Mouse (Mus musculus): ENCODE results near the gene Pdzd2. TPM values are rescaled to one million over a fixed set of nuclear protein-coding genes. Genes with fewer than 3 reads are reported as not detected.

The Pdzd2 gene
- polyA plus RNA-seq, 1 experiment from 2014 or later, result 14.5 TPM

DNA sequence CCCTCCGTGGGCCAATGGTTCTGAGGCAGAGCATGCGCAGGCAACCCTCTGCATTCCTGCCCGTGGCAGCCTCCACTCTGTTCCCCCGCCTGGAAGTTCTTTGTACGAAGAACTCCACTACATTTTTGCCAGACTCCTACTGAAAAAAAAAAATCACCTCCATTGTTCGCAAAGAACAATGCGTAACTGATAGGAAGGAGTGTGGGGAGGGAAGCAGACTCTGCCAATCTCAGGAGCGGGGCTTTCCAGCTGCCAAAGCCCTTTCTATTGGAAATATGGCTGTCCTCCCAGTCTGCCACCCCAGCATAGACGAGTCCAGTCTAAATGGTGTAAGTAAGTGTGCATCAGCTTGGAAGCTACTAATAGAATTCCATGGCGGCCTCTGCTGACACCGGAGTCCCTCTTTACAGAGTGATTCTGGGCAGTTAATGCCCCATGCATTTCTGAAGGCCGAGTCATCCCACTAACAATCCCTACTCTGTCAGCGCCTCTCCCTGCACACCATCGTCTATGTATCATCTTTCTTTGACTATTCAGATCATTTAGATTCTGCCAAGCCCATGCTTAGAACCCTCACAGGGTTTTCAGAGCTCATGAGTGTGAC, 221.3 kb downstream of the Pdzd2 start:
- H3K9me3 ChIP-seq, result 0 out of 2 replicates have a peak, but pooled peaks cover 4% of the 10 kb centered on the region
- H3K4me3 ChIP-seq, result no peak overlapping the region
- no peak overlapping the region; the same call in 1 of the 2 replicates for H3K4me2 ChIP-seq
- no peak overlapping the region for H3K9ac ChIP-seq
- peaks cover 4% of the 10 kb centered on the region for H3K36me3 ChIP-seq
- ATAC-seq (ENCODE audit: extremely low read depth, insufficient number of reproducible peaks, low FRiP score, low TSS enrichment), result no peak
- peaks cover 44% of the 10 kb centered on the region for H3K4me1 ChIP-seq
- 40% methylated on average over 14 of the region's 14 CpGs for WGBS
- H3K27ac ChIP-seq (replicated peaks), result peak overlapping the region; percentile 21
- no peaks in the 10 kb centered on the region for H3K27me3 ChIP-seq (replicated peaks)

DNA sequence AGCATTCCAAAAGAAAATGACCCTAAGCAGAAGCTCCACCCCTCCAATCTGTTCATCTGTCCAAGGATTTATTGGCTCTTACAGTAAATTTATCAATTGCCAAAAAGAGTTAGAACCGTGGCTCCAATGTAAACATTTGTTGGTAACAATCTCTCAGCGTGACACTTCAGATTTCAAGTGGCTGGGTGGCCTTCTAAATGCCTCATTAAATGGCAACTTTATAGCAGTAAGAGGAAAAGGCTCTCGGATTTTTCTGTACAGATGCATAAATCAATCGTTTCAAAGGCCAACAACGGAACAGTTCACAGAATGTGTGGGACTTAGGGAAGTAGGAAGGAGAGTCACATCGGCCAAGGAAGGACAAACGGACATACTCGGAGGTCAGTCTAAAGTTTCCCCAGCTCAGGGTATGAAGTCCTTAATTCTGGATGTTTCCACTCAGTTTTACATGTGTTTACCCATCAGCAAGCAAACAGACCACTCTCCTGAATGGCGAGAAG, 222.4 kb downstream of the Pdzd2 start:
- no peak for ATAC-seq (ENCODE audit: extremely low read depth, insufficient number of reproducible peaks, low FRiP score, low TSS enrichment)
- H3K4me1 ChIP-seq, result peaks cover 37% of the 10 kb centered on the region
- H3K9ac ChIP-seq, result no peak overlapping the region
- H3K9me3 ChIP-seq, result 0 out of 2 replicates have a peak, but pooled peaks cover 4% of the 10 kb centered on the region
- H3K36me3 ChIP-seq, result peaks cover 4% of the 10 kb centered on the region
- no peaks in the 10 kb centered on the region for H3K27me3 ChIP-seq (replicated peaks)
- H3K4me3 ChIP-seq, result no peak overlapping the region
- no peak overlapping the region for H3K4me2 ChIP-seq
- 83% methylated on average over 9 of the region's 9 CpGs for WGBS
- H3K27ac ChIP-seq (replicated peaks), result no peak overlapping the region

DNA sequence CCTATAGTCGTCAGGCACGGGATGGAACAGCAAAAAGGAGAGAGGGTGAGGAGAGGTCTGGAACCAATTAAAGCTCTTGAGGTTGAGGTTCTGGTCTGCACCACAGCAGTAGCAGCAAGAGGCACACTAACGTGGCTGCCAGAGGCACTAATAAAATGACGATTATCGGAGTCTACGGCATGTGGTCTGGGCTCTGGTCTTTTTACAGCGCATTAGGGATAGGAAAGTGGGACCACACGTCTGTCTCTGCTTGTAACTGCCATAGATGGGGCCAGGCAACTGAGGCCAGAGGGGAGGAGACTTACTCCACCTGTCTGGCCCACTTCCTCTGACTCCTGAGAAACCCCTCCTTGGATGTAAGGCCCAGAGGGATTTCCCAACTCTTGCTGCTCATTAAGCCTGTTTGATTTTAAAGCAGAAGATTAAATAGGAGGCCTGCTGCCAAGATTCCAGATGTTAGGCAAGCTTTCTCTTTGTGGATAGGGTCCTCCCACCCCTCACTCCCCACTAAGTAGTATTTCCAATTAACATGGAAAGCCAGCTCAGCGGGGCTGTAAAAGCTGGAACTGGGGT, 224.4 kb downstream of the Pdzd2 start:
- Histone ChIP-seq H3K36me3 (no peaks in the 10 kb centered on the region), H3K4me2 (no peak overlapping the region), H3K9ac (no peak overlapping the region), H3K4me3 (no peak overlapping the region), H3K9me3 (no peaks in the 10 kb centered on the region), H3K27ac (replicated peaks) (no peak overlapping the region), H3K27me3 (replicated peaks) (no peaks in the 10 kb centered on the region), H3K4me1 (peaks cover 29% of the 10 kb centered on the region)
- no peak for ATAC-seq (ENCODE audit: extremely low read depth, insufficient number of reproducible peaks, low FRiP score, low TSS enrichment)
- WGBS, result 63% methylated on average over 9 of the region's 9 CpGs

DNA sequence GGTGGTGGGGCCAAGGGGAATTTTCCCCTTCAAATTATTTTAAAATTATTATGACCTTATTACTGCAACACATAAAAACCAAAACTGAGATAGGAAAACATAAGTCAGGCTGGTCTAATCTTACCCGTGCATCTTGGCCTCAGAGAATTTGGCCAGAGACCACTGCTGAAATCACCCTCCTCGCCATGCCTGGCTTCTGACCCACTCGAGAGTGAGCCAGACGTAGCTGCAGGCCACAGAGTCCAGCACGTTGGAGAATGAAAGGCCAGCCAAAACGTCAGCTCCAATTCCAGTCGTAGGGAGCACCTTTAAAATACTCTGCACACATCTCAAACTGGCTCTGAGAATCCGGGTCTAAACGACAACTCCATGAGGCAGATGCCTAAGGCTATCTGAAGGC, 226.2 kb downstream of the Pdzd2 start:
- H3K4me2 ChIP-seq, result no peak overlapping the region

DNA sequence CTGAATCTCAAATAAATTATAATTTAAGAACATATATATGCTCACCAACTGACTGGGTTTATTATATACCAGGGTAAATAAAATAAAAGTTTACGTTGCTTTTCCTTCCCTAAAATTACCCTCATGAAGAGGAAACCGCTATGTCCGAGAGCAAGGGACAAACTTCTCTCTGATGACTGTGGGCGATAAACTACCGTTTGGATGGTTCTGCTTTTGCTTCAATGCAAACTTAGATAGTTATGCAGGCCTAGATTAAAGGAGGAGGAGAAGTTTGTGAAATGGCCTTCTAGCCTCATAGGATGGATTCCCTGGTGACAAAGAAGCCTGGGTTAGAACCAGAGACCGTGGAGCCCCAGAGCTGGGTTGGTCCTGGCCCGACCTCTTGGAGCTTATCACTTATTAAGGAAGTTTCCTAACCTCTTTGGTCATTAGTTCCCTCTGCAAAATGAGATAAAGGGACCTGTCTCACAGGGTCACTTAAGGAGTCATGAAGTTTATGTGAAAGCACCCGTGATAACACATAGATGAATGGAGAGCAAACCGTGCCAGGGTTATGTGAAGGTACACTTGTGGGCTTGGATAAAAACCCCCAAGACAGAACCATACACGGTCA, 230.9 kb downstream of the Pdzd2 start:
- Histone ChIP-seq H3K4me2 (no peak overlapping the region), H3K36me3 (no peaks in the 10 kb centered on the region), H3K9ac (no peak overlapping the region), H3K4me3 (no peak overlapping the region), H3K27ac (replicated peaks) (no peak overlapping the region), H3K4me1 (peaks cover 4% of the 10 kb centered on the region), H3K9me3 (no peaks in the 10 kb centered on the region), H3K27me3 (replicated peaks) (no peaks in the 10 kb centered on the region)
- no peak for ATAC-seq (ENCODE audit: extremely low read depth, insufficient number of reproducible peaks, low FRiP score, low TSS enrichment)
- 69% methylated on average over 10 of the region's 10 CpGs for WGBS

More for the DNA sequence above, 226.2 kb downstream of the Pdzd2 start:
- Histone ChIP-seq H3K4me1 (peaks cover 13% of the 10 kb centered on the region), H3K4me3 (no peak overlapping the region), H3K27me3 (replicated peaks) (no peaks in the 10 kb centered on the region), H3K9me3 (no peaks in the 10 kb centered on the region), H3K36me3 (no peaks in the 10 kb centered on the region), H3K27ac (replicated peaks) (no peak overlapping the region), H3K9ac (no peak overlapping the region)
- ATAC-seq (ENCODE audit: extremely low read depth, insufficient number of reproducible peaks, low FRiP score, low TSS enrichment), result no peak
- WGBS, result 66% methylated on average over 9 of the region's 9 CpGs

DNA sequence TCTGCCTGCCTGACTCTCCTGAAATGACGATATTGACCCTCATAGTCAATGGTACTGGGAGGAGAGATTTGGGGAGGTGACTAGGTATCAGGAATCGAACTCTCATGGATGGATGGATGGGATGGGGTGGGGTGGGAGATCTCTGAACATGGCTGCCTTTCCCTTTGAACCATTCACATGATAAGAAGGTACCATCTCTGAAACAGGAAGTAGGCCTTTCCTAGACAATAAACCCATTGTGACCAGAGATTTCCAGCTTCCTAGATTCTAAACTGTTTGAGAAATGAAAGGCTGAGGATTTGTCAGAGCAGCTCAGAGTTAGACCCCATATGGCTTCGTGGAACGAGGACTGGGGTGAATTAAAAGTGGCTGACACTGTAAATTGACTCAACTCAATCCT, 232.2 kb downstream of the Pdzd2 start:
- no peaks in the 10 kb centered on the region for H3K36me3 ChIP-seq
- H3K27me3 ChIP-seq (replicated peaks), result no peaks in the 10 kb centered on the region
- H3K4me2 ChIP-seq, result no peak overlapping the region
- H3K9me3 ChIP-seq, result no peaks in the 10 kb centered on the region
- H3K27ac ChIP-seq (replicated peaks), result no peak overlapping the region
- peaks cover 16% of the 10 kb centered on the region for H3K4me1 ChIP-seq
- no peak overlapping the region for H3K4me3 ChIP-seq
- 63% methylated on average over 4 of the region's 4 CpGs for WGBS
- ATAC-seq (ENCODE audit: extremely low read depth, insufficient number of reproducible peaks, low FRiP score, low TSS enrichment), result no peak
- no peak overlapping the region for H3K9ac ChIP-seq

DNA sequence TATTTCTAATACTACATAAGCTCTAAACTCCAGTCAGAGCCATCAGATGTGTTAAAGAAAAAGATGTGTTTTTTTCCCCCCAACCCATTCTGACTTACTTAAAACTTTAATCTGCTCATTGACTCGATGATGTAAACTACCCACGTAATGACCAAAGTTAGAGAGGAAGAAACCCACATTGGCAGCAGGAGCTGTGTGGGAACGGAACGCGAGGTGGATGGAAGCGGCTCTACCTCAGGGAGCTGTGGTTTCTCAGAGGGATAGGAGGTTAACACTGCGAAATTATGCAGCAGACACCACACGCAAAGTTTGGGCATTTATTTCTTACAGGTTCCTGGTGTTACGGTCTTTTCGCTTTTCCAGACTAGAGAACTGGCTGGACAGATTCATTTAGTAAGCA, 233.2 kb downstream of the Pdzd2 start:
- no peak for ATAC-seq (ENCODE audit: extremely low read depth, insufficient number of reproducible peaks, low FRiP score, low TSS enrichment)
- Histone ChIP-seq H3K4me2 (no peak overlapping the region), H3K9me3 (no peaks in the 10 kb centered on the region), H3K27ac (replicated peaks) (no peak overlapping the region), H3K4me3 (no peak overlapping the region), H3K27me3 (replicated peaks) (no peaks in the 10 kb centered on the region), H3K4me1 (peaks cover 26% of the 10 kb centered on the region), H3K9ac (no peak overlapping the region), H3K36me3 (no peaks in the 10 kb centered on the region)
- 85% methylated on average over 10 of the region's 10 CpGs for WGBS

DNA sequence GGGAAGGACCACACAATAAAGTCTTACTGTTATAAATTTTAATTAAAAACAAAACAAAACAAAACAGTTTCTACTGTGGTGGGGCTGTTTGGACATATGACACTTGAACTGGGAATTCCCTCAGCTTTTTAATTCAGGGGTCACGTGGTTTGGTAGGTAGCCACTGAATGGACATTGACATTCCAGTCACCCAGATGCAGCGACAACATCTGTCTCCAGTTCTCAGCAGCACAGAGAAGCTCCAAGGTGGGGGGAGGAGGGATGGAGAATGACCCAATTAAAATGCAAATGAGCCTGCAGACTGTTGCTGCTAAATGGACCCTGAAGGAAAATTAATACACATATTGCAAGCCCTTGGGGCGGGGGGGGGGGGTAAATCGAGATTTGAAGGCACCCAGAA, 233.6 kb downstream of the Pdzd2 start:
- H3K27ac ChIP-seq (replicated peaks), result no peak overlapping the region
- no peaks in the 10 kb centered on the region for H3K9me3 ChIP-seq
- H3K4me2 ChIP-seq, result no peak overlapping the region
- H3K4me3 ChIP-seq, result no peak overlapping the region
- no peaks in the 10 kb centered on the region for H3K36me3 ChIP-seq
- H3K27me3 ChIP-seq (replicated peaks), result no peaks in the 10 kb centered on the region
- H3K9ac ChIP-seq, result no peak overlapping the region
- H3K4me1 ChIP-seq, result peaks cover 30% of the 10 kb centered on the region
- WGBS, result 78% methylated on average over 4 of the region's 4 CpGs
- no peak for ATAC-seq (ENCODE audit: extremely low read depth, insufficient number of reproducible peaks, low FRiP score, low TSS enrichment)

DNA sequence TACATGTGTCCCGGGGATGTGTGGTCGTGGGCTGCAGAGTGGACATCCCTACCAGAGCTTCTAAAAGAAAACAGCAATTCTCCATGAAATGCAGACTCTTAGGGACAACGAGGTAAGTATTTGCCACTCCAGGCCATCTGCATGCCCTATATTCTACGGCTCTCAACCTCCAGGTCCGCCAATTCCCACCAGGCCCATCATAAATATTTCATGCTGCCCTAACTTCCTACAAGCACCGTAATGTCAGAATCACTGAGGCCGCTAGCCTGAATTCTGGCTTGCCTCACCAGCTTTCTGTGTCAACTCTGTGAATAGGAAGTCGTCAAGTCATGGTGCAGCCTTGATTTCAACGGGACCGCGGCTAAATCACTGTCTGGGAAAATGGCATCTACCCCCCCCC, 234.2 kb downstream of the Pdzd2 start:
- no peak for ATAC-seq (ENCODE audit: extremely low read depth, insufficient number of reproducible peaks, low FRiP score, low TSS enrichment)
- Histone ChIP-seq H3K9ac (no peak overlapping the region), H3K9me3 (no peaks in the 10 kb centered on the region), H3K36me3 (no peaks in the 10 kb centered on the region), H3K4me1 (peaks cover 35% of the 10 kb centered on the region), H3K27ac (replicated peaks) (no peak overlapping the region), H3K27me3 (replicated peaks) (no peaks in the 10 kb centered on the region), H3K4me3 (no peak overlapping the region), H3K4me2 (no peak overlapping the region)
- 84% methylated on average over 11 of the region's 11 CpGs for WGBS

DNA sequence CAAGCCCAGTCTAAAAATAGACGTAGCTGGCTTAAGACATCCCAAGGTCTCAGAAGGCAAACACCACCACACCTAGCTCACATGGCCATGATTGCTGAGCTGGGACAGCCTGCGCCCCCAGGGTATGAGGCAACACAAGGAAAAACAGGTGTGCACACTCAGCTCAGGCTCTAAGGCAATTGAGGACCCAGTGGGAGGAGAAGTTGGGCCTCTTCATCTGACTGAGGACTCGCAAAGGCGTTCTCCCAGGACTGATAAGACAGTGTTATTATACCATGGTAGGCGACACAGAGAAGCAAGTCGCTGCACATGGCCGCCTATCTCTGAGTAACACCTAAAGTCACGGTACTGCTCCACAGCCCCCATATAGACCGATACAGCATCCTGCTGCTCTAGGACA, 235.8 kb downstream of the Pdzd2 start:
- WGBS, result 54% methylated on average over 9 of the region's 9 CpGs
- no peaks in the 10 kb centered on the region for H3K27me3 ChIP-seq (replicated peaks)
- no peak overlapping the region for H3K4me3 ChIP-seq
- H3K9me3 ChIP-seq, result no peaks in the 10 kb centered on the region
- H3K36me3 ChIP-seq, result no peaks in the 10 kb centered on the region
- H3K4me1 ChIP-seq, result peaks cover 37% of the 10 kb centered on the region
- ATAC-seq (ENCODE audit: extremely low read depth, insufficient number of reproducible peaks, low FRiP score, low TSS enrichment), result no peak
- no peak overlapping the region for H3K9ac ChIP-seq
- no peak overlapping the region for H3K27ac ChIP-seq (replicated peaks)
- H3K4me2 ChIP-seq, result no peak overlapping the region

DNA sequence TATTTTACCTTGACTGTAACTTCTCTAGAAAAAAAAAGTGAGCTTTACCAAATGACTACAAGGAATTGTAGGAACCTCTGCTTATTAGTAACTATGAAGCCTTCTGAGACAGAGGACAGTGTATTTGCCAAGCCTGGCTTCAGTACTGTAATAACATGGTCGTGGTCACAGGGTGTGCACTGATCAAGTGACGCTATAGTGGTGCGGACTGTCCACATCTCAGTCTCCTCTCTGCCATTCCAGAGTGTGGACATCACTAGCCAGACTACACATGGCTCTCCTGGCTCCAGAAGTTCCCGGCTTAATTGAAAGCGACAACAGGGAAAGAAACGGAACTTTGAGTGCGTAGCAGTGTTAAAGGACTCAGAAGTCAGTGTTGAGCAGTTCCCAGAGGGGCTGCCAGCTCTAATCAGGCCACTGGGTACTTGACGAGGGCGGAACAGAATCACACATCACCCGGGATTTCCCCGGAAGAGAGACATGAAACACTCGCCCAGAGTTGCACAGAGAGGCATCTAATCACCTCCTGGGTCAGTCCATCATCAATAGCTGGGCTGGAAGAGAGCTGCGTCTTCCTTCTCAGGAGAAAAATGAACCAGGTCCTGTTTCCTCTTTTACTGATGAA, 237.7 kb downstream of the Pdzd2 start:
- Histone ChIP-seq H3K27ac (replicated peaks) (no peak overlapping the region), H3K36me3 (no peaks in the 10 kb centered on the region), H3K4me3 (peak overlapping the region; percentile 8; the same call in 1 of the 2 replicates), H3K4me2 (peak overlapping the region; percentile 54), H3K9me3 (no peaks in the 10 kb centered on the region), H3K9ac (peak overlapping the region; percentile 48; the same call in 1 of the 2 replicates), H3K27me3 (replicated peaks) (no peaks in the 10 kb centered on the region), H3K4me1 (peaks cover 43% of the 10 kb centered on the region)
- WGBS, result 28% methylated on average over 13 of the region's 13 CpGs
- ATAC-seq (ENCODE audit: extremely low read depth, insufficient number of reproducible peaks, low FRiP score, low TSS enrichment), result no peak

All from heart, embryonic 13.5 days (tissue).